Mouse (Mus musculus): Measurements from ENCODE around the gene Pde4b.

The Pde4b gene

DNA sequence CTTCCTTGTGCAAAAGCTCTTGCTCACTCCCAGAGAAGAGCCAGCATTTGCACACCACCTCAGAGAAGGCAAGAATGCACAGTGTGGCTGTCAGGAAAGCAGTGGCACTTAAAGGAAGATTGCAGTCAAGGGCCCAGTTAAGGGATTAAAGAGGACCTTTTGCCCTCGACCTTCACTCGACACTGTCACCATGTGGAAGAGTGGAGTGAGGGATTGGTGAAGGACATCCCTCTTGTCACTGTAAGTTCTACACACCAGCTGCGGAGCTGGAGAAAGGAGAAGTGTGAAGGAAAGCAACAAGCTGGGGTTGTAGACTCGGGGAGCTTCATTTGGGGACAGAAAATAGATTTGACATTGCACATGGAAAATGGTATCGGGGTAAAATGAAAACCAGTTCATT is 89.9 kb downstream of the Pde4b start:
- DNase-seq (ENCODE audit: low spot score): no peak

GRCm38 (mm10) chr4:102186888-102187287 is 99.5 kb downstream of the Pde4b start:
- no peak for DNase-seq (ENCODE audit: low spot score)

DNA sequence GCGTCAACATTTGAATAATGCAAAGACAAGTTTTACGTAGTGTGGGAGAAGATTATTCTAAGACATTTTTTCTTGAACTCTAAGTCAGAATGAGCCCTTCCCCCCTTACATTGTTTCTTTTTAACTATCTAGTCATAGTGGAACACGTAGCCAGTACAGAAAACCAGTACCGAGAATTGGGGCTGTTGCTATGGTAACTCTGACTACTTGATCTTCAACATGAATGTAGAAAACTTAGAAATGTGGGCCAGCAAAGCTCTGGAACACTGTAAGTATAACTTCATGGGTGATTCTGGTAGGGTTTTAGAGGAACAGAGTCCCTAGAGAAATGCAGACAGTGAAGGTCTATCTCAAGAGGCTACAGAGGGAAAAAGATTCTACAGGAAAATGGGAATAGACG is 110.4 kb downstream of the Pde4b start:
- no peak for DNase-seq (ENCODE audit: low spot score)

GRCm38 (mm10) chr4:102209773-102210172 is 122.4 kb downstream of the Pde4b start:
- no peak for DNase-seq (ENCODE audit: low spot score)

DNA sequence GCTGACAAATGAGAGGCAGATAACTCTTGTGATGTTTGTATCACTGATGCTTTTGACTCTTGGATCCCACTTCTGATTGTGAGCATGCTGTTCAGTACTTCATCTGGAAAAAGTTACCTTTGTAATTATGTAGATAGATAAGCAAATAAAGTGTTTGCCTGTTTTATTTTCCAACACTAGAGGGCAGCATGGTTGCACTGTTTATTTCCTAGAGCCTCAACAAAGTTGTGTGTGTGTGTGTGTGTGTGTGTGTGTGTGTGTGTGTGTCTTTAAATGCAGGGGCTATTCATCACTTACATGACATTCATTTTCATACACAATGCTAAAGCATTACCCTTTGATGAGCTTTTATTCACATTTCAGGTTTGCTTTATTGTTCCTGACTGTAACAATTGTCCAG is 139.4 kb downstream of the Pde4b start:
- peak; percentile 59 for DNase-seq (ENCODE audit: low spot score)

- DNase-seq (ENCODE audit: low spot score): peak; percentile 46
These were observed 141.7 kb downstream of the Pde4b start for GRCm38 (mm10) chr4:102228953-102229586.

- no peak for DNase-seq (ENCODE audit: low spot score)
These were observed 143.6 kb downstream of the Pde4b start for GRCm38 (mm10) chr4:102230898-102231297.

DNA sequence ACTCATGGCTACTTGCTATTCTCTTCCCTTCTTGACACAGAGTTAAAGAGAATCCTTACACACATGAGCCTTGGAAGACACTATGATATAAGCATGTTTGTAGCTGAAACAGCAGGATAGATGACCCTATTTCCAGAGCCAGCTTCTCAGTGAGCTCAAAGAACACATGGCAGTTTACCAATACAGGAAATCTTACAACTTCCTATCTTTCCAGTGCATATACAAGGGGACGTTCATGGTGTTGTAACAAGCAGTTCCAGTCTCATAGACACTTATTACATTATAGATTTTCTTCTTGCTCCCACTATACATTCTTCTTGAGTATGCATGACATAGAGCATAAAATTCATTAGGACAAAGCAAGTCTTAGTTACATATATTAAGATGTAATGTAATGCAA is 146.3 kb downstream of the Pde4b start:
- no peak for DNase-seq (ENCODE audit: low spot score)

DNA sequence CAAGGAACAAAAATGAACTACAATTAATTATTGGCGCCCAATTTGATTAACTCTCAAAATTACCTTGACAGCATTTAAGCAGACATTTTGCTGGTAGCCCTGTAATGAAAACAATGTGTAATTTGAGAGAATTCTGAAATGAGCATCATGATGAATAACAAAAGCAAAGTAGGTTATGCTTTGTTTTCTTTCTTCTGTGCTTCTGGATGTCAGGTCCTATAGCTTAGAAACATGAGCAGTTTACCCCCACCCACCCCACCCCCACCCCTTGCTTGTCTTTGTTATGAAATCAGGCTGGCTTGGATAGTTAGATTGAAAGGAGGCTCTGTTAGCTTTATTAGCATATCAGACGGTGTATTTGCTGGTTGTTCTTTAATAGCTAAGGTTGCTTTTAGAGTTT is 147.8 kb downstream of the Pde4b start:
- DNase-seq (ENCODE audit: low spot score): no peak

DNA sequence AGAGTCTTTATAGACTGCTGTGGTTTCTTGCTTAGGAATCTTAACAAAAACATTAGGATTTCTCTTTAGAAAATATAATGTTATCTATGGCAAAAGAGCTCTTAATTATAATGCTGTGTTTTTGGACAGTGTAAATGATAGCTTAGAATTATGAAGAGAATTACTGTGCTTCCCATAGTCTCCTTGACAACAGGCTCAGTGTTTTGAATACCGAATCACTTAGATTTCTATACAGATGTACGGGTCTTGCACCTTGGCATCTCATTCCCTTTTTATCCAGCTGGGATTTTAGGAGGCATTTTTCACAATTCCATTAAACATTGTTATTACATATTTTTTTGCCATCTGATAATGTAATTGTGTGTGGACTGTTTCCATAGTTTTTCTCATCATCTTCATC is 151.8 kb downstream of the Pde4b start:
- no peak for DNase-seq (ENCODE audit: low spot score)

DNA sequence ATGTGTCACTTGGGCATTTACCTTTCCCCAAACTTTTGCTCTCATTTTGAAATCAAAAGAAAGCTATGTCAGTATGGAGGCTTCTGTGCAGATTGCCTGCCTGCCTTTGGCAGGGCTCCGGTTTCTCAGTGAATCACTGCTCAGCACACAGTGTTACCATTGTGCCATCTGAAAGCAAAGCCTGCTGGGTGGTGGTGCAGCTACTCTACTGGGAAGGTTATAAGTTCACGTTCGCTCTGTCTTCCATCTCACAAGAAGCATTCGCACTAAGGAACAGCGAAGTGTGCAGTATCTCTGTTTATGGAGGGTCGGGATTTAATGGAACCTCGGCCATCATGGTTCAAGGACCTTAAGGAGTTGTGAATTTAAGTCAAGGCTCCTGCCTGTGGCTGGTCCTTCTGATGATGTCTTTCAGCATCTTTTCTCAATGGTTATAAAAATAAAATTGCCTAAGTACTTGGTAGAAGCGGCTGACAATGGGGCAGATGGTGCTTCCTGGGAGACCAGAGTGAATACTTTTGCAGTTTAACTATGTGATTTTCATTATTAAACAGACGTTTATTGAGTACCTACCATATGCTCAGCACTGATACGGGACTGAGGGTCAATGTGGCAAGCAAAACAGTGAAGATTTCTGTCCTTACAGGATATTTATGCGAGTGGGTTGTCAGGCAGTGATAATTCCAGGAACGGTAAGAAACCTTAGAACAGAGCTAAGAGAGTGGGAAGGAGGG is 152.5 kb downstream of the Pde4b start:
- DNase-seq (ENCODE audit: low spot score): no peak

GRCm38 (mm10) chr4:102240754-102241427 is 153.5 kb downstream of the Pde4b start:
- no peak for DNase-seq (ENCODE audit: low spot score)

- no peak for DNase-seq (ENCODE audit: low spot score)
These were observed 166.7 kb downstream of the Pde4b start for GRCm38 (mm10) chr4:102253994-102254393.

GRCm38 (mm10) chr4:102254466-102255294 is 167.3 kb downstream of the Pde4b start:
- peak; percentile 73 for DNase-seq (ENCODE audit: low spot score)

GRCm38 (mm10) chr4:102255295-102255670 is 167.9 kb downstream of the Pde4b start:
- DNase-seq (ENCODE audit: low spot score): peak; percentile 26

GRCm38 (mm10) chr4:102256170-102256960 is 169.0 kb downstream of the Pde4b start:
- no peak for DNase-seq (ENCODE audit: low spot score)

- DNase-seq (ENCODE audit: low spot score): no peak
These were observed 172.9 kb downstream of the Pde4b start for GRCm38 (mm10) chr4:102260216-102260615.

DNA sequence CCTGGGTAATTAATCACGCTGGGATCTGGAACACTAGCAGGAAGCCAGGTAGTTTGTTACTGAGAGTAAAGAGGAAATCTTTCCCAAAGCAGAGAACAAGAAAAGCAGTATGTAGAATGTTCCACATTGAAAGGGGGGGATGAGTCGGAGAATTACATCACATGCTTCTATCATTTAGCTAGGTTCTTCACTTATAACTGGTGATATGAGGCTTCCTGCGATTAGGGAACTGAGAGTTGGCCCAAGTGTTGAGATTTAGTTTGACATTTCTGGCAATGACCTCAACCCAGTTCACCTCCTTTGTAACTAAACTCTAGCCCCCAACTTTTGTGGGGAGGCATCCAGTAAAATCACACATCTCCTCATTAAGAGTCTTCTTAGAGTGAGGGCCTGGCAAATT is 185.0 kb downstream of the Pde4b start:
- no peak for DNase-seq (ENCODE audit: low spot score)

DNA sequence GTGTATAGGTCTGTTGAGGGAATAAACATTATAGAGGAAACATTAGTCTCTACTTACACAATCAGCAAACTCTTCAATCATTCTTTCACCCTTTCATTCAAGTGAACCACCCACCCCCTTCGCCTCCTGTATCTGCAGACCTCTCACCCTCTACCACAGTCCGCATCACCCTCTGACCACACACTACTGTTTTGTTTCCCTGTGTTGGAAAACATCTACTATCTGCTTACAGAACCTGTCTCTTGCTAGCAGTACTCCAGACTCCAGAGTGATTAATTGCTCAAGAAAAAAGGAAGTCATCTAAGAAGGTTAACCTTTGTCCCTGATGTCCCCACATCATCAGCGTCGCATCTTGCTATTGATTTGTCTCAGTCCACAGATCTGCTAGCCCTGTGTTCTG is 185.4 kb downstream of the Pde4b start:
- no peak for DNase-seq (ENCODE audit: low spot score)

DNA sequence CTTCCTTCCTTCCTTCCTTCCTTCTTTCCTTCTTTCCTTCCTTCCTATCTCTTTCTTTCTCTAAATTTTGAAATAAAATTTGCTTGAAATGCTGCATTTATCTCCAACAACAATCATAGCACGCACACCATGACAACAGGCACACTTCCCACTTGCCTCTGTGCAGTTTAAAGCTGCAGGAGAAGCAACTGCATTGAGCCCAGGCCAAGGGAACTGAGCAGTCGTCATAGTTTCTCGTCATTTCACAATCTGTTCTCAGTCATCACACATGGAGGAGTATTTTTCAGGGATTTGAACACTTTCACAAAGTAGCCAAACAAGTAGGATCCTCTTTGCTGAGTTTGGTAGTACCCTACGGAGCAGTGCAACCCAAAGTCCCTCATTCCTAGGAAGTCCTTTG is 188.4 kb downstream of the Pde4b start:
- no peak for DNase-seq (ENCODE audit: low spot score)

DNA sequence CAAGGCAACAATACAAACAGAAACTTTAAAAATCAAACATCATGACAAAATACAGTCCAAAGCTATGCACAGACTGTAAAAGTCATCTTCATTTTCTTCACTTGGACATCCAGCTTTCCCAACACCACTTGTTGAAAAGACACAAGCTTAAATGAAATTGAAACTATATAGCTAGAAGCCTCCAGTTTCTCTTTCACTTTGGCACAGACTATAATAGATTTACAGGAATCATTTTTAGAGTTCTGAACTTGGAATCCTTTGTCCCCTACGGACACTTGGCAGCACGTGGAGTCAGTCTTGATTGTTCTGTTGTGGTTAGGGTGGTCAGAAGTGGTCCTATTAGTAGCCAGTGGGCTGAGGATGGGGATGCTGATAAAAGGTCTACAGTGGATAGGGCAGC is 191.6 kb downstream of the Pde4b start:
- no peak for DNase-seq (ENCODE audit: low spot score)

GRCm38 (mm10) chr4:102287172-102287571 is 199.8 kb downstream of the Pde4b start:
- DNase-seq (ENCODE audit: low spot score): no peak
